Mouse (Mus musculus): ENCODE measurements at regions not wholly inside any gene's neighbourhood (a gene's known extent, or its start where the extent isn't known, plus 50 kb on each side); places are given as distances from the start of the nearest gene placed in this dataset.

DNA sequence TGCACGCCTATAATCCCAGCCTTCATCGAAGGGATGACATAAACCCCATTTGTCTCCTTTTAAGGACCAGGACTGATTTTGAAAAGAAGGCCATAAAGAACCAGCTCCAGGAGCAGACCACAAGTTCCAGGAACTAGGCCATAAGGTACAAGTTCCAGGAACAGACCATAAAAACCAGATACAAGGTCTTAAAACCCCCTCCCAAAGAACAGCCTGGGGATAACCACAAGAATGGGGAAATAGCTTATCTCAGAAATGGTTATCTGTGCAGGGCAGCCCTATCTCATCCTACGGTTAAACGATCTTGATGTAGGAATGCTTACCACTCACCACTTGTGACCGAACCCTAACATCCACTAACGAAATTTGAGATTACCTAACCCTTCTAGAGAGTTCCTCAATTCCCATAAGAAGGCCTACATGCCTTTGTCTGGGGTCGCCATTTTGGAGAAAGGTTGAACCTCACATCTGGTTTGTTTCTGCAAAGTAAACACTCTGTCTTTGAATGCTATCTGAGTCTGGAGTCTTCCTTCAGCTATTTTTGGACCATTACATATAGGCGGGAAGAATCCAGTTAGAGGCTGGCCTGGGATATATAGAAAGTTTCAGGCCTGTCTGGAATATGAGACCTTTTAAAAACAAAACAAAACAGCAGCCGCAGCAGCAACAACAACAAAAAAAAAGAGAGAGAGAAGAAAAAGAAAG, 103.5 kb upstream of the Fut8 start:
- 57% methylated on average over 9 of the region's 9 CpGs for WGBS
- Histone ChIP-seq H3K27me3 (replicated peaks) (no peaks in the 10 kb centered on the region), H3K9ac (no peak overlapping the region), H3K27ac (no peak overlapping the region), H3K4me2 (no peak overlapping the region), H3K36me3 (no peaks in the 10 kb centered on the region), H3K9me3 (no peaks in the 10 kb centered on the region), H3K4me1 (no peaks in the 10 kb centered on the region), H3K4me3 (replicated peaks) (no peak overlapping the region)
- 0 out of 2 replicates have a peak, but pooled peaks have one; percentile 2 for ATAC-seq (ENCODE audit: insufficient read depth, low FRiP score, low read depth)

DNA sequence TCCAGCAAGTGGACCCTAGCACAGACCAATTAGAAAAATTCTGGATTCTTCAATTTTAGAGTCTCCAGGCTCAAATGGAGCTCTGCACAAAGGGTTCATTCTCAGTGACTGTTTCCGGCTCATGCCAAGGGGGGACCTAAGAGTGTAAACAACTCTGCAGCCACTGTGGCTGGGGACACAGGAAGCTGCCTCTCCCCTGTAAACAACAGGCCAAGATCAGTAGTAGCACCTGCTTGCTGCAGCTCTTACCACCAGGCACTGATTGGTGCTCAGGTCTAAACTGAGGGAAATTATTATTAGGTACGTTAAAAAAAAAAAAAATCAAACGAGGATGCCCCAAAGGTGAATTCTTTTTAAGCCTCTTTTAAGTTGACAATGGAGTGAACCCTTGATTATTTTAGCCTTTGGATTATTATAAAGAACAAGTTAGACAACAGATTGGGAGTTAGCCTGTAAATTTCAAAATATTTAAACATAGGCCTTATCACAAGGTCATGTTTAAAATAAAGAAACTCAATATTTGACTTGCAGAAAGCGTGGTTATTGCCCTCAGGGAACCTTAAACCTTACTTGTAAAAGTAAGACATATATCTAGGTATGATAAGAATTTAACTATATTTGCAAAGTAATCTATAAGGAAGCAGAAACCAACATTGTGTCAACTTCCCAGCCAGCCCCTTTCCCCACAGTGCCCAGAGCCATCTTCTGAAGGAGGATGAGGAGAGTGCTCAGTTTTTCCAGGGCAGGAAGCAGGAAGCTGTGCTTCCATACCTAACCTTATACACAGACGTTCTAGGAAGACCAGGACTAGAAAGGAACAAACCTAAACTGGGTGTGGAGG, 104.2 kb upstream of the Fut8 start:
- Histone ChIP-seq H3K27ac (no peak overlapping the region), H3K27me3 (replicated peaks) (no peaks in the 10 kb centered on the region), H3K4me2 (no peak overlapping the region), H3K9ac (no peak overlapping the region), H3K4me3 (replicated peaks) (no peak overlapping the region), H3K4me1 (no peaks in the 10 kb centered on the region), H3K36me3 (no peaks in the 10 kb centered on the region), H3K9me3 (no peaks in the 10 kb centered on the region)
- WGBS = 53% methylated on average over 5 of the region's 5 CpGs
- ATAC-seq (ENCODE audit: insufficient read depth, low FRiP score, low read depth) = 0 out of 2 replicates have a peak, but pooled peaks have one; percentile 27

DNA sequence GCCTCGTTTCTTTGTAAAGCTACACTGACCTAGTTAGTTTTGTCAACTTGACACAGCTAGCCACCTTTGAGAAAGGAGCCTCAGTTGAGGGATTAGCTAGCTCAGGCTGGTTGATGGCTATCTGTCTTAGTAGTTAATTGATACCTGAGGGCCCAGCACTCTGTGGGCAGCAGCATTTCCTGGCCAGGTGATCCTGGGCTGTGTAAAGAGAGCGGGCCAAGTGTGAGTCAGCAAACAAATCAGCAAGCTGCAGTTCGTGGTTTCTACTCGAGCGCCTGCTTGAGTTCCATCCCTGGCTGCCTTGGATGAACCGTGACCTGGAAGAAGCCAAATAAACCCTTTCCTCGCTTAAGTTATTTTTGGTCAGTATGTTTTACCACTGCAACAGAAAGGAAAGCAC, 106.6 kb upstream of the Fut8 start:
- H3K27ac ChIP-seq = no peak overlapping the region
- no peaks in the 10 kb centered on the region for H3K36me3 ChIP-seq
- no peak overlapping the region for H3K4me2 ChIP-seq
- WGBS = 40% methylated on average over 7 of the region's 7 CpGs
- H3K4me3 ChIP-seq (replicated peaks) = no peak overlapping the region
- no peak overlapping the region for H3K9ac ChIP-seq
- 0 out of 2 replicates have a peak, but pooled peaks have one; percentile 57 for ATAC-seq (ENCODE audit: insufficient read depth, low FRiP score, low read depth)
- H3K9me3 ChIP-seq = no peaks in the 10 kb centered on the region
- H3K4me1 ChIP-seq = no peaks in the 10 kb centered on the region
- no peaks in the 10 kb centered on the region for H3K27me3 ChIP-seq (replicated peaks)

DNA sequence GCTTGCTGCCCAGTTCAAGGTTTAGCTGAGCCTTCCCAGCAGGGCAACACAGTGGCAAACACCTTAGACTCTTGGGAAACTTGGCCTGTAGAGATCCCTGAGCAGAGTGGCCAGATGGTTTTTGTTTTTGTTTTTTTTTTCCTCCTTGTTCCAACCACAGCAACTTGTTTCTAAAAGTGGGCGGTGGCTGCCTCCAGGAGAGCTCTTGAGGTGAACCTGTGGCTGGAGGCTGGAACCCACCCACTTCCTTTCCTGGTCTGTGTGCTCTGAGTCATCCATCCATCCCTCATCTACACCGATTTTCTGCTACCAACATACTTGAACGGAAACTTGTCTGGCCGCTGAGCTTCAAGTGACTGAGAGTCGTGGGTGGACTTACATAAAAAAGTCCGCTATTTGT, 107.4 kb upstream of the Fut8 start:
- H3K27me3 ChIP-seq (replicated peaks) = no peaks in the 10 kb centered on the region
- no peak overlapping the region for H3K4me3 ChIP-seq (replicated peaks)
- ATAC-seq (ENCODE audit: insufficient read depth, low FRiP score, low read depth) = no peak
- no peak overlapping the region for H3K9ac ChIP-seq
- H3K4me2 ChIP-seq = no peak overlapping the region
- no peak overlapping the region for H3K27ac ChIP-seq
- 60% methylated on average over 6 of the region's 6 CpGs for WGBS
- no peaks in the 10 kb centered on the region for H3K9me3 ChIP-seq
- H3K36me3 ChIP-seq = no peaks in the 10 kb centered on the region
- H3K4me1 ChIP-seq = no peaks in the 10 kb centered on the region

DNA sequence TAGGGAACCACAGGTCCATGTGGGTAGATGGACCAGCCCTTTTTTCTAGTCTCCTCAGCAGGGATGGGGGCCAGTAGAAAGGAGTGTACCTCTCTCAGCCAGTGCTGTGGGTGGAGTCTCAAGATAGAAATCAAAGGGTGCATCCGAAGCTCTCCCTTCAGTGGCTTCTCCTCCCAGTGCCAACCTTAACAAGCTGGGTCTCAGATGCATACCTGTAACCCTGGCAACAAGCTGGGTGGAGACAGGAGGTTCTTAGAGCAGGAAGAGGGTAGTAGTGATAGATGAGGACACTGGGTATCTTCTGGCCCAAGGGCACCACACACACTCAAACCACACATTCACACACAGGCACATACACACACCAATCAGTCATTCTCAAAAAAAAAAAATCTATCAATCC, 113.7 kb upstream of the Fut8 start:
- Histone ChIP-seq H3K9ac (no peak overlapping the region), H3K9me3 (no peaks in the 10 kb centered on the region), H3K27me3 (replicated peaks) (no peaks in the 10 kb centered on the region), H3K4me1 (no peaks in the 10 kb centered on the region), H3K36me3 (no peaks in the 10 kb centered on the region), H3K4me2 (no peak overlapping the region), H3K4me3 (replicated peaks) (no peak overlapping the region), H3K27ac (no peak overlapping the region)
- 52% methylated on average over 1 of the region's 1 CpGs for WGBS
- ATAC-seq (ENCODE audit: insufficient read depth, low FRiP score, low read depth) = no peak

DNA sequence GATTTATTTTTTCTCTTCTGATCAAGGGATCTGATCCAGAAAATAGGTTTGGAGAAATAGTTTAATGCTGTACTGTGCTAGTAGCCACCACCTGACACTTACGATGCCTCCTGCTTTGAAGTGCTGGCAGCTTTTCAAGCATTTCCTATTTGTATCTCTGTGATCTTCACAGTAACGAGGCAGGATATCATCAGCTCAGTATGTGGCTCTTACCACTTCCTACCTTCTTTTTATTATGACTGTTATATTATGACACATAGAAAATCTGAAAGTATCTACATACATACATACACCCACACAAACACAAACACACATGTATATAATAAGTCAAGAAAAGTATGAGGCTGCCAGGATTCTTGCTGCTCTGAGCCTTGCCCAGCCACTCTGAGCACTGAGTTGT, 124.4 kb upstream of the Fut8 start:
- no peak overlapping the region for H3K9ac ChIP-seq
- H3K27ac ChIP-seq = no peak overlapping the region
- 87% methylated on average over 2 of the region's 2 CpGs for WGBS
- ATAC-seq (ENCODE audit: insufficient read depth, low FRiP score, low read depth) = no peak
- H3K4me1 ChIP-seq = no peaks in the 10 kb centered on the region
- H3K4me3 ChIP-seq (replicated peaks) = no peak overlapping the region
- H3K36me3 ChIP-seq = no peaks in the 10 kb centered on the region
- no peaks in the 10 kb centered on the region for H3K27me3 ChIP-seq (replicated peaks)
- no peak overlapping the region for H3K4me2 ChIP-seq
- no peaks in the 10 kb centered on the region for H3K9me3 ChIP-seq

DNA sequence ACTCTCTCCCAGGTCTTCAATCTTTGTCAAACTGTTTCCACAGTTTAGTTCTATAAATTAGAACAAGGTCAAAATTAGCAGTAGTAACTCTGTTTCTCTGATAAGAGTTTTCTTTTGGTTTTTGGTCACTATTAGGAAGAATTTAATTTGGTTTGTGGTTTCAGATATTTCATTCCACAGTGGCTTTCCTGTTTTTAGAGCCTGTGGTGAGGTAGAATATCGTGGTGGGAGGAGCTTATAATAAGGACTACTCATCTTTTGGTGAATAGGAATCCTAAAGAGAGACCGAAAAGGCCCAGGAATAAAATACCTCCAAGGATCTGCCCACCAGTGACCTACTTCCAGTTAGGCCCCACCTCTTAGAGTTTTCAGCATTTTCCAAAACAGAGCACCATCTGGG, 125.8 kb upstream of the Fut8 start:
- 73% methylated on average over 2 of the region's 2 CpGs for WGBS
- ATAC-seq (ENCODE audit: insufficient read depth, low FRiP score, low read depth) = no peak
- no peaks in the 10 kb centered on the region for H3K9me3 ChIP-seq
- no peaks in the 10 kb centered on the region for H3K4me1 ChIP-seq
- no peak overlapping the region for H3K4me3 ChIP-seq (replicated peaks)
- H3K9ac ChIP-seq = no peak overlapping the region
- H3K27me3 ChIP-seq (replicated peaks) = no peaks in the 10 kb centered on the region
- H3K27ac ChIP-seq = no peak overlapping the region
- H3K36me3 ChIP-seq = no peaks in the 10 kb centered on the region
- H3K4me2 ChIP-seq = no peak overlapping the region

DNA sequence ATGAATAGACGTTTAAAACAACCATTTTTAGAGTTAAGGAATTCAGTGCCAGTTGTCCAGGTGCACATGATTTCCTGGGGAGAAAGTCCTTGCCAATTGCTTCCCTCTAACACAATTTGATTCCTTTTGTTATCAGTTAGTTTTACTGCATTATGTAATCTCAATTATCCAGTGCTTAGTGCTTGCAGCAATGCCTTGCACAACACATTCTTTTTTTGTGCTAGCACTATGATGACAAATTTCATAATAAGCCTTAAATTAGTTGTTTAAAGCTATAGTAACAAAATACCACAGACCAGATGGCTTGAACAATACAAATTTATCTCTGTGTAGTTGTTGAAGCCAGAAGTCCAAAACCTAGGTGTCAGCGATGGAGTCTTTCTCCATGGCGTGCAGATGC, 130.7 kb upstream of the Fut8 start:
- Histone ChIP-seq H3K4me3 (replicated peaks) (no peak overlapping the region), H3K36me3 (no peaks in the 10 kb centered on the region), H3K27ac (no peak overlapping the region), H3K4me1 (no peaks in the 10 kb centered on the region), H3K27me3 (replicated peaks) (no peaks in the 10 kb centered on the region), H3K4me2 (no peak overlapping the region), H3K9ac (no peak overlapping the region), H3K9me3 (no peaks in the 10 kb centered on the region)
- WGBS = 77% methylated on average over 3 of the region's 3 CpGs
- ATAC-seq (ENCODE audit: insufficient read depth, low FRiP score, low read depth) = no peak

DNA sequence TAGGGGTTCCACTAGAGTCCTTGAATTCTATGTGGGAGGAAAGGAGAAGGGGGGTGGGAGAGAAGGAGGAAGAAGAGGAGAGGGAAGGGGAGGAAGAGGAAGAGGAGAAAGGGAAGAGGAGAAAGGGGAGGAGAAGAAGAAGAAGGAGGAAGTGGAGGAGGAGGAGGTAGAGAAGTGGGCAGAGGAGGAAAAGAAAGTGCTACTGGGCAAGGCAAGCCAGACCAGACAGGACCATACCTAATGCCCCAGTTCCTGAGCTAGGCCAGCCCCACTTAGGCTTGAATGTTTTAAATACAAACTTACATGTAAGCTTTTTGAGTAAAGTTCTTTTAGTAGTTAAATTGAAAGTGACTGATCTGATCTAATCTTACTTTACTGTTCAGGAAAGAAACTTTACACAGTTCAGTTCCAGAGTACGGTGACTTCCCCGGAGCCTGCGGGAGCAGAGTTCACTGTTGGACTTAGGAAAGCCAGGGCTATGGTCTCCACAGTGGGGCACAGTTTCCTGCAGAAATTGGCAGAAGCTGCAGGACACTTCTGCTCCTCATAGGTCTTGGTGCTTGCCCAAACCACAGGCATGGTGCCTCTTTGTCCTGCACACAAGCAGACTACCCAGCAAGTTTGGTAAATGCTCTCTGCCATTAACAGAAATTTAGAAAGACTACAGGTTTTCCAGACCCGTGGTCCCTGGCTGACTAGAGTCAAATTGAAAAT, 131.9 kb upstream of the Fut8 start:
- 71% methylated on average over 4 of the region's 4 CpGs for WGBS
- ATAC-seq (ENCODE audit: insufficient read depth, low FRiP score, low read depth) = no peak
- no peaks in the 10 kb centered on the region for H3K9me3 ChIP-seq

DNA sequence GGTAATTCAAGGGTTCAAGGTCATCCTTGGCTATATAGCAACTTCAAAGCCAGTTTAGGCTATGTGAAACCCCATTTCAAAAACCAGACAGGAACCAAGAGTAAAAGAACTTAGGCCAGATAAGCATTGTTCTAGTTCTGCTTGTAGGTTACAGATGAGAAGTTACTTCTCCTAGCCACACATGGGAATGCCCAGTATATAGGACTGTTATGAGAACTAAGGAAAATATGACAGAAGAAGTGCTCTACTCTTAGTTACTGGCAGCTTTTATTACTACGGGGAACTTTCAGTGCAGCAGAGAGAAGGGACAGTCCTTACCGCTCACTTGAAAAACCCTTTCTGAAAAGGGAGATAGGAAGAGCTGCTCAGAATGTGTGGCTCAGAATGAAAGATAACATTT, 137.4 kb upstream of the Fut8 start:
- WGBS = 88% methylated on average over 2 of the region's 2 CpGs

More for the DNA sequence above, 131.9 kb upstream of the Fut8 start:
- H3K9ac ChIP-seq = no peak overlapping the region
- H3K4me2 ChIP-seq = no peak overlapping the region
- H3K27ac ChIP-seq = no peak overlapping the region
- H3K27me3 ChIP-seq (replicated peaks) = no peaks in the 10 kb centered on the region
- H3K4me3 ChIP-seq (replicated peaks) = no peak overlapping the region
- H3K4me1 ChIP-seq = no peaks in the 10 kb centered on the region
- no peaks in the 10 kb centered on the region for H3K36me3 ChIP-seq

DNA sequence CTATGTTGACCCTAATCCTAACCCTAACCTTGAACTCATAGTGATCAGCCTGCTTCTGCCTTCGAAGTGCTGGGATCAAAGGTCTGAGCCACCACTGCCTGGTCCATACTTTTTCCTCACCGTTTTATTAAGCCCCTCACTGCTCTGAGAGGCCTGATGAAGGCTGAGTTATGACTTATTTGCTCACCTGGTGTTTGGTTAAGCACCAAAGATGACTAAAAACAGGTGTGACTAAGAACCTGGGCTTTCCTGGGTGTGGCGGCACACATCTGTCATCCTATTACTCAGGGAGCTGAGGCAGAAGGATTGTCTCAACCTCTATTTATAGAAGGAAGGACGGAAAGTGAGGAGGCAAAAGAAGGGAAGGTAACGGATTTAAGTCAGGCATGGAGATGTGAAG, 137.5 kb upstream of the Max start:
- WGBS = 67% methylated on average over 5 of the region's 5 CpGs

More for the DNA sequence above, 137.4 kb upstream of the Fut8 start:
- H3K9ac ChIP-seq = no peak overlapping the region
- H3K36me3 ChIP-seq = no peaks in the 10 kb centered on the region
- H3K27ac ChIP-seq = no peak overlapping the region
- no peak for ATAC-seq (ENCODE audit: insufficient read depth, low FRiP score, low read depth)
- H3K4me3 ChIP-seq (replicated peaks) = no peak overlapping the region
- no peaks in the 10 kb centered on the region for H3K4me1 ChIP-seq
- no peak overlapping the region for H3K4me2 ChIP-seq
- no peaks in the 10 kb centered on the region for H3K27me3 ChIP-seq (replicated peaks)
- H3K9me3 ChIP-seq = no peaks in the 10 kb centered on the region

DNA sequence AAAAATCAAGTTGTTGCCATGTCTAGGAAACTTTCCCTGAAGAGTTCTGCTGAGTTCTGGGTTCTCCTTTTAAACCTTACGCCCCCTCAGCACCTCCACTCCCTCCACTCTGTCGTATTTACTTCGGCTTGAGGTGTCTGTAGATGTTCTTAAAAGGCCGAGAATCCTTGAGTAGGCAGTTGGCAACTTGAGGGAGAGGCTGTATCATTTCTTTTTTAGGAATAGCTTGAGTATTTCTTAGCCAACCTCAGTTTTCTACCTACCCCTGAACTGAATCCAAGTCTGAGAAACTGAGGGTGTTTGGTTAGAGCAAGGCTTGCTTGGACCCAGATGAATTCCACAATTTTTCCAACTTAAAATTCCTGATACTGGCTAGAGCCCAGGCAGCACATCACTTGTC, 136.8 kb upstream of the Max start:
- no peak for ATAC-seq (ENCODE audit: insufficient read depth, low FRiP score, low read depth)
- H3K27me3 ChIP-seq (replicated peaks) = no peaks in the 10 kb centered on the region

More for the DNA sequence above, 137.5 kb upstream of the Max start:
- Histone ChIP-seq H3K9me3 (no peaks in the 10 kb centered on the region), H3K4me1 (no peaks in the 10 kb centered on the region), H3K4me2 (no peak overlapping the region), H3K27ac (no peak overlapping the region), H3K4me3 (replicated peaks) (no peak overlapping the region), H3K27me3 (replicated peaks) (no peaks in the 10 kb centered on the region), H3K9ac (no peak overlapping the region), H3K36me3 (no peaks in the 10 kb centered on the region)
- no peak for ATAC-seq (ENCODE audit: insufficient read depth, low FRiP score, low read depth)

More for the DNA sequence above, 136.8 kb upstream of the Max start:
- H3K4me3 ChIP-seq (replicated peaks) = no peak overlapping the region
- H3K4me1 ChIP-seq = no peaks in the 10 kb centered on the region
- no peaks in the 10 kb centered on the region for H3K36me3 ChIP-seq
- no peak overlapping the region for H3K4me2 ChIP-seq
- no peak overlapping the region for H3K9ac ChIP-seq
- H3K9me3 ChIP-seq = no peaks in the 10 kb centered on the region
- no peak overlapping the region for H3K27ac ChIP-seq
- 85% methylated on average over 4 of the region's 4 CpGs for WGBS
